Mouse (Mus musculus) ES-E14 (cell line): ENCODE data around the gene Zmym5.
"Not testable (repeated sequence)": the region's sequence is repeated elsewhere in the genome, so short reads cannot be mapped to it uniquely, and the experiment has no call there.

Experiments used
- CHD2 ChIP-seq: IDR thresholded peaks from 2 replicates; pipeline ENCODE4 v1.6.1; 2014; ENCODE audit warnings: mild to moderate bottlenecking, low read depth, low read length, inconsistent platforms
- HCFC1 ChIP-seq: IDR thresholded peaks from 2 replicates; pipeline ENCODE4 v1.6.1; 2012; ENCODE audit warnings: low read length, inconsistent platforms, borderline replicate concordance; ENCODE audit not compliant: insufficient read depth
- MAFK ChIP-seq: IDR thresholded peaks from 2 replicates; pipeline ENCODE4 v1.6.1; 2014; ENCODE audit warnings: mild to moderate bottlenecking, low read depth, low read length, inconsistent platforms; ENCODE audit not compliant: insufficient read depth
- ZC3H11A ChIP-seq: IDR thresholded peaks from 2 replicates; pipeline ENCODE4 v1.6.1; 2012; ENCODE audit warnings: low read depth, mild to moderate bottlenecking, inconsistent platforms, low read length, borderline replicate concordance
- ZNF384 ChIP-seq: IDR thresholded peaks from 2 replicates; pipeline ENCODE4 v1.6.1; 2012; ENCODE audit warnings: low read depth, low read length, inconsistent platforms

DNA sequence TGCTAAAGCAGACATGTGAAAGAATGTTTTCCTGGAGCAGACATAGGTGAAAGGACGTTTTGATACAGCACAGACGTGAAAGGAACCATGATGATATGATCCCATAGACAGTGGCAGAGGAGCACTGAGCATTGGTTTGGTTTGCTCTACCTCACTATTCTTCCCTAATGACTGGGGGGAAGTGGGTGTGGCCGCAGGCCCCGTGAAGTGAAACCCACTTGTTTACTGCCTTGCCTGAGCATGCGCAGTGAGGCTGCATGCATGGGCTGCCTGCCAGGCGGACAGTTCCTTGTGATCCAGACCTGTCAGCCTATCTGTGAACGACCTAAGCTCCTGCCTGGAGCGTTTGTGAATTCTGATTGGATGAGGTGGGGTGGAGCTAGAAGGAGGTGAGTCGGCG is 21.7 kb upstream of the Zmym5 start:
- not testable (repeated sequence) for TF ChIP-seq CHD2, ZC3H11A, ZNF384, HCFC1, MAFK
